Mouse (Mus musculus) kidney, embryonic 16.5 days (tissue): ENCODE measurements around the gene Ptges3. TPM values are rescaled to one million over a fixed set of nuclear protein-coding genes. Genes with fewer than 3 reads are reported as not detected.

Source experiments
- ATAC-seq: fragments of 200-750 bp; cut with Nextera tagmentation; 2 replicates; pipeline ENCODE4 v1.8.0; 2017; ENCODE audit warnings: moderate TSS enrichment; ENCODE audit not compliant: low FRiP score, low TSS enrichment
- H3K27ac ChIP-seq: fragments of 300-500 bp; sonication (generic); 2 replicates; pipeline ENCODE4 v1.5.1; 2014; ENCODE audit warnings: low read length
- H3K27me3 ChIP-seq: fragments of 300-500 bp; sonication (generic); 2 replicates; pipeline ENCODE4 v1.6.1; 2014; ENCODE audit warnings: low read length, control low read depth, mixed read lengths; ENCODE audit not compliant: insufficient read depth
- H3K36me3 ChIP-seq: fragments of 300-500 bp; sonication (generic); 2 replicates; pipeline ENCODE4 v1.6.1; 2014; ENCODE audit warnings: low read length, control low read depth, mixed read lengths; ENCODE audit not compliant: insufficient read depth
- H3K4me1 ChIP-seq: fragments of 300-500 bp; sonication (generic); 2 replicates; pipeline ENCODE4 v1.6.1; 2014; ENCODE audit warnings: low read length, control low read depth, mixed read lengths; ENCODE audit not compliant: insufficient read depth
- H3K4me2 ChIP-seq: fragments of 300-500 bp; sonication (generic); replicated peaks from 2 replicates; pipeline ENCODE4 v1.6.1; 2014; ENCODE audit warnings: low read depth, low read length
- H3K4me3 ChIP-seq: fragments of 300-500 bp; sonication (generic); 2 replicates; pipeline ENCODE4 v1.5.1; 2014; ENCODE audit warnings: mild to moderate bottlenecking, low read length
- H3K9ac ChIP-seq: fragments of 300-500 bp; sonication (generic); replicated peaks from 2 replicates; pipeline ENCODE4 v1.6.1; 2014; ENCODE audit warnings: low read length
- H3K9me3 ChIP-seq: fragments of 300-500 bp; sonication (generic); 2 replicates; pipeline ENCODE4 v1.6.1; 2016; ENCODE audit warnings: low read length, control low read depth
- WGBS: fragments of 180-500 bp; shearing (Covaris S2); extraction: QIAGEN DNeasy Blood & Tissue Kit; methylation state at CpG from one replicate; pipeline ENCODE4 v1.1.7; 2014; 5-methylcytosine and 5-hydroxymethylcytosine counted together
- polyA plus RNA-seq: library from polyadenylated mRNA; unstranded; fragments of >200 nt; fragmentation: Nextera tagmentation; extraction: Ambion mirVana; gene quantifications from 2 replicates; pipeline ENCODE4 v1.2.1, GENCODE M21; 2015

The Ptges3 gene
- polyA plus RNA-seq, 1 experiment from 2014 or later, result 409 TPM

GRCm38 (mm10) chr10:128039167-128039566 lies 19.6 kb upstream of the Ptges3 start:
- peaks cover 45% of the 10 kb centered on the region for H3K4me1 ChIP-seq
- H3K9me3 ChIP-seq, result no peaks in the 10 kb centered on the region
- WGBS, result 17% methylated on average over 5 of the region's 5 CpGs
- no peaks in the 10 kb centered on the region for H3K27me3 ChIP-seq
- H3K4me3 ChIP-seq, result no peak overlapping the region
- H3K9ac ChIP-seq, result peak overlapping the region; percentile 24; the same call in 1 of the 2 replicates
- no peak for ATAC-seq
- H3K27ac ChIP-seq, result no peak overlapping the region
- peaks cover 52% of the 10 kb centered on the region for H3K36me3 ChIP-seq
- H3K4me2 ChIP-seq, result 0 out of 2 replicates have a peak overlapping the region, but pooled peaks have one; percentile 44

GRCm38 (mm10) chr10:128039858-128040257 lies 18.9 kb upstream of the Ptges3 start:
- Histone ChIP-seq H3K4me3 (no peak overlapping the region), H3K9me3 (no peaks in the 10 kb centered on the region), H3K27me3 (no peaks in the 10 kb centered on the region), H3K4me1 (peaks cover 45% of the 10 kb centered on the region), H3K4me2 (no peak overlapping the region), H3K27ac (no peak overlapping the region), H3K9ac (0 out of 2 replicates have a peak overlapping the region, but pooled peaks have one; percentile 18), H3K36me3 (peaks cover 58% of the 10 kb centered on the region)
- WGBS, result 58% methylated on average over 3 of the region's 3 CpGs
- no peak for ATAC-seq

- no peak for ATAC-seq
- H3K4me2 ChIP-seq, result no peak overlapping the region
Measured at GRCm38 (mm10) chr10:128040293-128040692, 18.5 kb upstream of the Ptges3 start.

GRCm38 (mm10) chr10:128041636-128042035 lies 17.1 kb upstream of the Ptges3 start:
- no peak for ATAC-seq
- no peak overlapping the region for H3K9ac ChIP-seq
- no peaks in the 10 kb centered on the region for H3K27me3 ChIP-seq
- WGBS, result 77% methylated on average over 4 of the region's 4 CpGs
- H3K9me3 ChIP-seq, result no peaks in the 10 kb centered on the region
- peaks cover 43% of the 10 kb centered on the region for H3K4me1 ChIP-seq
- H3K4me2 ChIP-seq, result no peak overlapping the region
- H3K4me3 ChIP-seq, result no peak overlapping the region
- peaks cover 72% of the 10 kb centered on the region for H3K36me3 ChIP-seq
- H3K27ac ChIP-seq, result no peak overlapping the region

More at GRCm38 (mm10) chr10:128040293-128040692, 18.5 kb upstream of the Ptges3 start:
- no peak overlapping the region for H3K27ac ChIP-seq
- H3K9me3 ChIP-seq, result no peaks in the 10 kb centered on the region
- 81% methylated on average over 5 of the region's 5 CpGs for WGBS
- H3K4me1 ChIP-seq, result peaks cover 43% of the 10 kb centered on the region
- H3K27me3 ChIP-seq, result no peaks in the 10 kb centered on the region
- H3K36me3 ChIP-seq, result peaks cover 61% of the 10 kb centered on the region
- H3K4me3 ChIP-seq, result no peak overlapping the region
- no peak overlapping the region for H3K9ac ChIP-seq

GRCm38 (mm10) chr10:128042466-128042865 lies 16.3 kb upstream of the Ptges3 start:
- no peak overlapping the region for H3K4me2 ChIP-seq
- H3K4me3 ChIP-seq, result no peak overlapping the region
- peaks cover 38% of the 10 kb centered on the region for H3K4me1 ChIP-seq
- no peak for ATAC-seq
- no peaks in the 10 kb centered on the region for H3K9me3 ChIP-seq
- no peak overlapping the region for H3K27ac ChIP-seq
- peaks cover 78% of the 10 kb centered on the region for H3K36me3 ChIP-seq
- H3K27me3 ChIP-seq, result no peaks in the 10 kb centered on the region
- 83% methylated on average over 3 of the region's 3 CpGs for WGBS
- H3K9ac ChIP-seq, result no peak overlapping the region

GRCm38 (mm10) chr10:128043041-128043835 lies 15.5 kb upstream of the Ptges3 start:
- ATAC-seq, result no peak
- 55% methylated on average over 3 of the region's 3 CpGs for WGBS
- H3K9ac ChIP-seq, result 0 out of 2 replicates have a peak overlapping the region, but pooled peaks have one; percentile 16
- H3K4me1 ChIP-seq, result peaks cover 32% of the 10 kb centered on the region
- H3K4me2 ChIP-seq, result no peak overlapping the region
- no peak overlapping the region for H3K27ac ChIP-seq
- H3K4me3 ChIP-seq, result no peak overlapping the region
- peaks cover 82% of the 10 kb centered on the region for H3K36me3 ChIP-seq
- H3K27me3 ChIP-seq, result no peaks in the 10 kb centered on the region
- H3K9me3 ChIP-seq, result no peaks in the 10 kb centered on the region

GRCm38 (mm10) chr10:128048157-128048556 lies 10.6 kb upstream of the Ptges3 start:
- Histone ChIP-seq H3K9me3 (no peaks in the 10 kb centered on the region), H3K4me1 (peaks cover 8% of the 10 kb centered on the region), H3K27me3 (no peaks in the 10 kb centered on the region), H3K4me2 (no peak overlapping the region), H3K4me3 (no peak overlapping the region), H3K36me3 (peaks cover 70% of the 10 kb centered on the region), H3K9ac (no peak overlapping the region), H3K27ac (no peak overlapping the region)
- WGBS, result 97% methylated on average over 8 of the region's 8 CpGs
- ATAC-seq, result no peak

- Histone ChIP-seq H3K4me3 (no peak overlapping the region), H3K36me3 (peaks cover 55% of the 10 kb centered on the region), H3K27me3 (no peaks in the 10 kb centered on the region), H3K4me2 (no peak overlapping the region), H3K4me1 (0 out of 2 replicates have a peak, but pooled peaks cover under 1% of the 10 kb centered on the region), H3K9ac (no peak overlapping the region), H3K9me3 (no peaks in the 10 kb centered on the region), H3K27ac (no peak overlapping the region)
- 0 out of 2 replicates have a peak, but pooled peaks have one; percentile 27 for ATAC-seq
- WGBS, result 98% methylated on average over 2 of the region's 2 CpGs
Measured at GRCm38 (mm10) chr10:128049741-128050140, 9.0 kb upstream of the Ptges3 start.

GRCm38 (mm10) chr10:128050355-128050754 lies 8.4 kb upstream of the Ptges3 start:
- WGBS, result 91% methylated on average over 2 of the region's 2 CpGs

GRCm38 (mm10) chr10:128051589-128051988 lies 7.2 kb upstream of the Ptges3 start:
- no peak overlapping the region for H3K4me3 ChIP-seq
- no peak for ATAC-seq
- peaks cover 41% of the 10 kb centered on the region for H3K36me3 ChIP-seq
- no peaks in the 10 kb centered on the region for H3K4me1 ChIP-seq
- no peak overlapping the region for H3K4me2 ChIP-seq
- no peak overlapping the region for H3K27ac ChIP-seq
- H3K9me3 ChIP-seq, result no peaks in the 10 kb centered on the region
- H3K27me3 ChIP-seq, result no peaks in the 10 kb centered on the region
- 95% methylated on average over 5 of the region's 5 CpGs for WGBS
- H3K9ac ChIP-seq, result no peak overlapping the region

More at GRCm38 (mm10) chr10:128050355-128050754, 8.4 kb upstream of the Ptges3 start:
- Histone ChIP-seq H3K36me3 (peaks cover 51% of the 10 kb centered on the region), H3K9ac (no peak overlapping the region), H3K27ac (no peak overlapping the region), H3K4me3 (no peak overlapping the region), H3K4me1 (no peaks in the 10 kb centered on the region), H3K27me3 (no peaks in the 10 kb centered on the region), H3K4me2 (no peak overlapping the region), H3K9me3 (no peaks in the 10 kb centered on the region)
- no peak for ATAC-seq
